Mouse (Mus musculus): ENCODE data around the gene Slc8b1.

DNA sequence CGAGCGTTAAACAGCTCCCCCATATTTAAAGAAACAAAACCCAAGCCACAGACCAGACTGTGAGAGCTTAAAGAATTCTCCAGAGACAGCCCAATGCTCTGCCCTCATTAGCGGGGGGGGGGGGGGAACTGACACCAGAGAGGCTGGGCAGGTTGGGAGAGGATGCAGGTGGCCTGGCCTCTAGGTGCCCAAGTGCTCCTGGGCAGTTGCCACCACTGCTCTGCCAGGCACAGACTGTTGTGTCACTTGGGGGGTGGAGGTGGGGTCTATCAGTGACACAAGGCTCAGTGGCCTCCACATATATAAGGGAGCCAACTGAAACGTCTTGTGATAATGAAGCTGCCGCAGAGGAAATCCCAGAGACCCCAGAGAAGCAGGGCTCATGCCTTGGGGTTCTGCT is 25.7 kb downstream of the Slc8b1 start:
- TF ChIP-seq CTCF (IDR thresholded peaks at IDR 0.05; ENCODE audit: low read depth): no peak
- TF ChIP-seq EP300 (optimal IDR thresholded peaks at IDR 0.05): no peak

Data from stomach, postnatal 0 days (tissue).